Mouse (Mus musculus) ES-E14 (cell line): ENCODE measurements around the gene Dgkd.

Experiments
- CHD2 ChIP-seq: IDR thresholded peaks from 2 replicates; pipeline ENCODE4 v1.6.1; 2014; ENCODE audit warnings: mild to moderate bottlenecking, low read depth, low read length, inconsistent platforms
- ZC3H11A ChIP-seq: IDR thresholded peaks from 2 replicates; pipeline ENCODE4 v1.6.1; 2012; ENCODE audit warnings: low read depth, mild to moderate bottlenecking, inconsistent platforms, low read length, borderline replicate concordance

- TF ChIP-seq CHD2 (no peak), ZC3H11A (no peak)
Measured at GRCm38 (mm10) chr1:87891634-87892033, 38.5 kb downstream of the Dgkd start.
